Mouse (Mus musculus) C2C12 (cell line): ENCODE data around the gene Klhl20.

Source experiments
- CEBPB ChIP-seq: IDR thresholded peaks from one replicate; pipeline ENCODE4 v1.6.1; 2011; ENCODE audit warnings: low read depth, mild to moderate bottlenecking, control low read depth, moderate library complexity
- CTCF ChIP-seq: IDR thresholded peaks from one replicate; pipeline ENCODE4 v1.5.1; 2011; ENCODE audit not compliant: control insufficient read depth, insufficient read depth, insufficient read length
- FOSL1 ChIP-seq: IDR thresholded peaks from one replicate; pipeline ENCODE4 v1.8.0; 2011; ENCODE audit warnings: mild to moderate bottlenecking, low read length; ENCODE audit not compliant: poor library complexity, insufficient read depth, severe bottlenecking
- MAX ChIP-seq: IDR thresholded peaks from one replicate; pipeline ENCODE4 v1.6.1; 2011; ENCODE audit warnings: mild to moderate bottlenecking, control low read depth
- MYOD1 ChIP-seq: IDR thresholded peaks from one replicate; pipeline ENCODE4 v1.6.1; 2011; ENCODE audit warnings: low read depth; ENCODE audit not compliant: control insufficient read depth, insufficient read length
- MYOG ChIP-seq: IDR thresholded peaks from one replicate; pipeline ENCODE4 v1.6.1; 2011; ENCODE audit not compliant: control insufficient read depth, insufficient read length; ENCODE audit errors: extremely low read depth
- USF1 ChIP-seq: IDR thresholded peaks from one replicate; pipeline ENCODE4 v1.6.1; 2011; ENCODE audit warnings: low read depth, mild to moderate bottlenecking, control low read depth, moderate library complexity

GRCm38 (mm10) chr1:161160266-161160665, 29.0 kb upstream of the Klhl20 start:
- no peak for TF ChIP-seq CTCF
- TF ChIP-seq MYOG = no peak
- TF ChIP-seq FOSL1 = no peak
- no peak for TF ChIP-seq USF1
- TF ChIP-seq CEBPB = no peak
- TF ChIP-seq MAX = no peak
- no peak for TF ChIP-seq MYOD1
